Mouse (Mus musculus): ENCODE measurements around the gene Miox.
A peak's percentile ranks its signal among the peaks of the same experiment; 100 is the strongest.

Gene Miox

DNA sequence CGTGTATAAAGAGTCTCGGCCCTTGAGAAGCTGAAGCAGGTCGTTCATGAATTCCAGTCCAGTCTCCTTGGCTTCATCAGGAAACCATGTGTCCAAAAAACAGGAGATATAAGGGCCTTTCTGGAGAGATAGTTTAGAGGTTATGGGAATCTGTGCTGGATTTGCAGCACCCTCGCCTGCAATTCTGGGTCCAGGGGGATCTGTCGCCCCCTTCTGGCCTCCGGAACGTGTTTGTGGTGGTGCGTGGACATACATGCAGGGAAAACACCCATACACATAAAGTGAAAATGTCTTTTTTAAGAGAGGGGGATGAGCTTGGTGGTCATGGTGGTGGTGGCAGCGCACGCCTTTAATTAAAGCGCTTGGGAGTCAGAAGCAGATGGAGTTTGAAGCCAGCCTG lies 18.1 kb upstream of the Miox start:
- no peak for DNase-seq (ENCODE audit: low spot score in 2 of 2)

DNA sequence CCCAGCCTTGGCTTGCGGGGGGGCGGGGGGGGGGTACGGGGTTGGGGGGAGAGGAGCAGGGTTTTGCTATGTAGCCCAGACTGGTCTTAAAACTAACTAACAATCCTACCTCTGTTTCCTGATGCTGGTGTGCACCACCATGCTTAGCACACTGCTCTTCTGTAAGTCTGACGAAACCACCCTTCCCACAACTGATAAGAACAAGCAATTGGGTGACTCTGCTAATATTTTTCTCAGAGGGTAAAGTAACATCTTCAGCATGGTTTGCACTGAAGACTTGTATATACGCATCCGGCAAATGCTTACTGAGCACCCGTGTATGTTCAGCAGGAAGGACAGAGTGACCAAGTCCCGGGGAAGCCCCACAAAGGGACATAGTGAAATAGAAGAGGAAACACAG lies 12.9 kb upstream of the Miox start:
- no peak for DNase-seq (ENCODE audit: low spot score in 2 of 2)

DNA sequence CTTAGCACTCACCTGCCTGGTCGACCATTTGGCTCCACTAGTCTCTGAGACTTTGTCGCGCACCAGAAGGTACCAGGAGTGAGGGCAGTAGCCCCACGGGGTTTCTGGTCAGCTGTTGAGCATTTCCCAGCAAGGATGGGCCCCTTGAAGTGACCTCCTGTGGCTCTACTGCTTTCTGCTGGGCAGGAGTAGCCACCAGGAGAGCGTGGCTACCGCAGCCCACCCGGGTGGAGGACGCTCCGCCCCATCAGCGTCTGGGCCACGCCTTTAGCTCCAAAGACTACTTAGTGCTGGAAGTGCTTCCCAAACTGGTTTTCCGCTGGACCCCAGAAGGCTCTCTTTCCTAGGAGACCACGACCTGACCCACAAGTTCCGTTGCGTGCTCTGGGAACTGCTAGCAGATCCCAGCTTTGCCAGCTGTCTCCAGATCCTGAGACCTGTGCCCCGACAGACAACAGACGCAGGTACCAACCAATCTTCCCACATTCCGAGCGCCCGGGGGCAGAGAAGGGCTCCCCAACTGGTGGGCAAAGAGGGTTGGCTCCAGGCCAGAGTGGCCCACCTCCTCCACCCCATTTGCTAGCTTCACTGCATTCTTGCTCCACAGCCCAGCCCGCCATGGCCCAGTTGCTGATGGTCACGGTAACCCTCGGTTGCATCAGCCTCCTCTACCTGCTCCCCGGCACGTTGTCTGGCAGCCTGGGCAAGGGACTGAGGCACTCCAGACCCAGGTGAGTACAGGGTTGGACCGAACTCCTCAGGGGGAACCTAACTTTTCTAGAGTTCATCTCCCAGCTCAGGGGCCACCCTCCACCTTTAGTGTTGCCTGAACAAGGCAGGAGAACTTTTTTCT lies 11.3 kb upstream of the Miox start, which contains the start of gene Adm2:
Adm2 (plus strand) TSS at position 51 of the 853 bp plus-strand sequence.
- no peak for DNase-seq (ENCODE audit: low spot score in 2 of 2)

DNA sequence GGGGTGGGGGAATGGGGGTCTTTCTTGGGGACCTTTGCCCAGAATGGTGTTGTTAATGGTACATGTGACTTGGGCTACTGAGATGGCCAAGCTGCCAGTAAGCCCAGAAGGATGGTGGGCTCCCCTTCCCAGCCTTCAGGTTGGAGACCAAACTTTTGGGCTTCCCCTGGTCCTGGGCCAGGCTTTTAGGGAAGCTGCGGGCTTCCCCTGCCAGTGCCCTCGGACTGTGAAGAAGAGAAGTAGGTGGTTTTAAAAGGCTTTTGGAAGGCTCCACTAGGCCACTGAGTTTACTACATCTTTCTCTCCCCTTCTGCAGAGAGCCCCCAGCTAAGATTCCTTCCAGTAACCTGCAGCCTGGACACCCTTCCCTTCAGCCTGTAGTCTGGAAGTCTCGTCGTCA lies 10.5 kb upstream of the Miox start:
- DNase-seq (ENCODE audit: low spot score in 2 of 2), result no peak

DNA sequence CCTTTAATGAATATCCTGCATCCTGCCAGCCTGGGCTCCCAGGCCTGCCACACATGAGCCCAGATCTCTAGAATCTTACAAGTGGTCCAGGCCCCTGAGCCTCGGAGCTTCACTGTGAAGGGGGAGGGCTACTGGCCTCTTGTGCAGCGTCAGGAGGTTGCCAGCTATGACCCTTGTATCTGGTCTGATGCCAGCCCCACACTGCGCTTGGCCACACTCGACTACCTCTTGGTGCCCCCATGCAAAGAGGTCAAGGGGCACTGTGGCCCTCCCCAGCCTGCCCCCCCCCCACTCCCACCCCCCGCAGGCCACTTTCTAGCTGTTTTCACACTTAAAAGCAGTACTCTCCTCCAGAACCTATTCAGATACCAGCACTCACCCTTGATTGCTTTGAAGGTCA lies 7.8 kb upstream of the Miox start:
- DNase-seq (ENCODE audit: low spot score in 2 of 2), result no peak

DNA sequence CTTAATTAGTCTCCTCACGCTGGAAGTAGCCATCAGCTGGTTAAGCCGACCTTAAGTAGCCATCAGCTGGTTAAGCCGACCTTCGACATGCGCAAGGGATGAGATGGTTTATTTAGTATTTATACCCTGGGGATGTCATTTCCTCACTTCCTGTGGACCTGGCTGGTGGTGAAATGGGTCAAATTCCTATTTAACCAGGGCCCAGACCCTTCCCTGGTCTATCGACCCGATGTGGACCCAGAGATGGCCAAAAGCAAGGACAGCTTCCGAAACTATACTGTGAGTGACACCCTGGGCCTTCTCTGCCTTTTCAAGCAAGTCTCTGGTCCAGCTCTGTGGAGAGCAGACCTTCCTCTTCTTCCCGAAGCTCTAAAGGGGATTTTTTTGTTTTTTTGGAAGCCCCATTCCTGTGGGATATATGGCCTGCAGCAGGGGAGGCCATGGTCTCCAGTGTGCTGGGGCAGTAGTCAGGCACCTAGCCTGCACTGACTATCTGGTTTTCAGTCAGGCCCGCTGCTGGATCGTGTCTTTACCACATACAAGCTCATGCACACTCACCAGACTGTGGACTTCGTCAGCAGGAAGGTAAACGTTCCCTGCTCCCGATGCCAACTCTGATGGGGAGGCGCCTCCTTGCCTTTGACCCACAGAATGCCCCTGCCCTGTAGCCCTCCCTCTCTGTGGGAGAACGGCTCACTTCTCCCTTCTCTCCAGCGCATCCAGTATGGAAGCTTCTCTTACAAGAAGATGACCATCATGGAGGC lies 758 bp downstream of the Miox start:
- DNase-seq (ENCODE audit: low spot score in 2 of 2), result no peak

DNA sequence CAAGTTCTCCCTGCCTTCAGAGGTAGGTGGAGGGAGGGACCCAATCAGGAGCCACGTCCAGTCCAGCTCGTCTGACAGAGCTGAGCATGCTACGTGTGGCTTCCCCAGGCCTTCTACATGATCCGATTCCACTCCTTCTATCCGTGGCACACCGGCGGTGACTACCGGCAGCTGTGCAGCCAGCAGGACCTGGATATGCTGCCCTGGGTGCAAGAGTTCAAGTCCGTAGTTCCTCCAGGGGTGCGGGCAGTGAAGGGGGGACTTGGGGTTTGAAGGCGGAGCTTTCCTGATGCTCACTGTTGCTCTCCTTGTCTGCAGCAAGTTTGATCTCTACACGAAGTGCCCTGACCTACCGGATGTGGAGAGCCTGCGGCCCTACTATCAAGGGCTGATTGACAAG lies 2.2 kb downstream of the Miox start:
- DNase-seq (ENCODE audit: low spot score in 2 of 2), result no peak

DNA sequence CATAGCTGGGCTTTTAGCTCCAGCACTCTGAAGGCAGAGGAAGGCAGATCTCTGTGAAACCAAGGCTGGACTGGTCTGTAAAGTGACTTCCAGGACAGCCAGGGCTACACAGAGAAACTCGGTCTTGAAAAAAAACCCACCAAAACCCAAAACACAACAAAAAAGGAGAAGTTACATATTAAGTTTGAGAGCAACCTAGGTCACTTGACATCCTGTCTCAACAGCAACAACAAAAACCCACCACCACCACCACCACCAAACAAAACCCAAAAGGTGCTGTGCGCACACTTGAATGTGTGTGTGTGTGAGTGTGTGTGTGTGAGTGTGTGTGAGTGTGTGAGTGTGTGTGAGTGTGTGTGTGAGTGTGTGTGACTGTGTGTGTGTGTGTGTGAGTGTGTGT lies 5.5 kb downstream of the Miox start:
- no peak for DNase-seq (ENCODE audit: low spot score in 2 of 2)

DNA sequence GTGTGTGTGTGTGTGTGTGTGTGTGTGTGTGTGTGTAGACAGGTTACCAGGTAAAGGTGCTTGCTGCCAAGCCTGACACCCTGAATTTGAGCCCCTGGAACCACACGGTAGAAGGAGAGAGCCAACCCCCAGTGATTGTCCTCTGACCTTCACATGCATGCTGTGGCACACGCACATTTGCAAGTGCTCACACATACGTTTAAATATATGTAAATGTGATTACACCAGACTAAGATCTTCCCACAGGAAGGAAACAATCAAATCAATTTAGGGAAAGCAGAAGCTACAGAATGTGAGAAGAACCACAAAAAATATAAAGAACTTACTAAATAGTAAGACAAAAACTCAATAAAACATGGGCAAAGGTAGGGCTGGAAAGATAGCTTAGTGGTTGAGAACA lies 5.9 kb downstream of the Miox start:
- DNase-seq (ENCODE audit: low spot score in 2 of 2), result no peak

DNA sequence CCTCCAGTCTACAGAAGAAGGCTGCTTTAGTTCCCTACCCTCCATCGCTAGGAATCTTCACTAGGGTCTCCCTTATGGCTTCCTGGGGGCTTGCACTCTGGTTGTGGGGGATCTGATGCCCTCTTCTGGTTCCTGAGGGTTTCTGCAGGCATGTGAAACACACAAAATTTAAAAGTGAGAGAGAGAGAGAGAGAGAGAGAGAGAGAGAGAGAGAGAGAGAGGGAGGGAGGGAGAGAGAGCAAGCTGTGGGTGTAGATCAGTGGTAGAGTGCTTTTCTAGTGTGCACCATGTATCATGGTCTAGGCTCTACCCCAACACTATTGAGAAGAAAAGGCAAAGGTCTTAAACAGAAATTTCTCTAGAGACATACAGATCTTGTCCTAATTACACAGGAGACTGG lies 7.5 kb downstream of the Miox start:
- no peak for DNase-seq (ENCODE audit: low spot score in 2 of 2)

DNA sequence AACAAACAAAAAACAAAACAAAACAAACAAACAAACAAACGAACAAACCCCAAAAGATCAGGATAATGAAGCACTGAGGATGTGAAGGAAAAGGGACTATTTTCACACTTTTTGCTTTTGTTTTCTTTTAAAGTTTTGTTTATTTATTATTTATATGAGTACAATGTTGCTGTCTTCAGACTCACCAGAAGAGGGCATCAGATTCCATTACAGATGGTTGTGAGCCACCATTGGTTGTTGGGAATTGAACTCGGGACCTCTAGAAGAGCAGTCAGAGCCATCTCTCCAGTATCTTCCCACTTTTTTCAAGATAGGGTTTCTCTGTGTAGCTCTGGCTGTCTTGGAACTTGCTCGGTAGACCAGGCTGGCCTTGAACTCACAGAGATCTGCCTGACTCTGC lies 9.1 kb downstream of the Miox start:
- DNase-seq (ENCODE audit: low spot score in 2 of 2), result no peak

DNA sequence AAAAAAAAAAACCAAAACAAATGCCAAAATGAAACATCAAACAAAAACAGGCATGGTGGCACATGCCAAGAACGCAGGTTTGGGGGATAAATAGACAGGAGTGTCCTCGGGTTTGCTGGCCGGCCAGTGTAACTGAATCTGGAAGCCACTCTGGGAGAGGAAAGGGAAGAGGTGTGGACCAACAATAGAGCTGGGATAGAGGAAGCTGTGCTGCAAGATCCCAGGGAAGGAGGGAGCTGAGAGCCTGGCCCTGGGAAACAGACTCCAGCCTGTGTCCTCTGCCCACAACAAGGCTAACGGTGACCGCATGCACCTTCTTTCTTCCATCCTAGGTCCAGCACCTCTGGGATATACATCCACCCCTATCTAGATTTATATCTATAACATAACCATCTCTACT lies 16.2 kb downstream of the Miox start:
- no peak for DNase-seq (ENCODE audit: low spot score in 2 of 2)

DNA sequence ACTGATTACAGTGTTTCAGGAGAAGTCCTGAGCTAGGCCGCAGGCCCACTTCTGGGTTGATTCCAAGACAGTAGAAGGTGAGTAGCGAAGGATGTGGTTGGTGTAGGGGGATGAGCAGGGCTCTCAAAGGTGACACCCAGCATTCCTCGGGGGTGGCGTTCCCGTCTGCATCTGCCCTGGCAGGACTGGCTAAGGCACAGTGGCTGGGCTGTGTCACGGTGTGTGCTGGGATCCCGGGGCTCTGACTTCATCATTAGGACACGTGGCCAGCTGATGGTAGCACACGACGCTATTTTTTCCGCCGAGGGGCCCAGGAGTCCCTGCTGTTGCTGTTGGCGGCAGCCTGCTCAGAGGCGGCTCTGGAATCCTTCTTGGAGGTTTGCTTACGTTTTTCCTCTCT lies 17.1 kb downstream of the Miox start:
- DNase-seq (ENCODE audit: low spot score in 2 of 2), result no peak

DNA sequence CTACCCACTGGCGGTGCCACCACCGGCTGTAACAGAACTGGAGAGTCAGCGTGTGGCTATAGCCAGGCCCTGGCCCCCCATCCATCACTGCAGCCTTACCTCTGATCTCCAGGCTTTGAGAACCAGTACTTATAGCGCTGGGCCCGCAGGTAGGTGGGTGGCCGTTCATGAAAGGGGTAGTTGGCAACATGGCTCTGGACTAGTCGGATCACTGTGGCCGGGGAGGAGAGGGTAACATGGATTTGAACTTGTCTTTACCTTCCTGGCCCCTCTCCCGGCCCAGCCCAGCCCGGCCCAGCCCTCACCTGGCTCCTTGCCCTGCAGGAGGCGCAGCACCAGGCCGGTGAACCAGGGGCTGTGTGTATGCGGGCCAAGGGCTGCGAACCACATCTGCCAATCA lies 17.9 kb downstream of the Miox start:
- peak in 1 of 2 experiments; percentile 58 for DNase-seq (ENCODE audit: low spot score in 2 of 2)

DNA sequence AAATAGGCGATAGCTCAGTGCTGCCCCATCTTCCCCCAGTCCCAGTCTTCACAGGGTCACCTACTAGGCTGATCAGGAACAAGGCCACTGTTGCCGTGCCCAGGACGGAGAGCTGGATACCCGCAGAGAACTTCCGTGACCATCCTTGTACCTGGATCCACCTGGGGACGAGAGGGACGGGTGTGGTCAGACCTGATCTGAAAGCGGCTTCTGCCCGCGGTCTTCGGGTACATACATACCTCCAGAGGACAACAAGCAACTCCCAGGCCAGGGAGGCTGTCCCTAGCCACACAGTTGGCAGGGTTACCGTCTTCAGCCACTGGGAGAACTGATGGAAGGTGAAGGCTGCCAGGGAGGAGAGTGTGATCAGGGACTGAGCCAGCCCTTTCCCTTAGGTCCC lies 18.6 kb downstream of the Miox start:
- no peak for DNase-seq (ENCODE audit: low spot score in 2 of 2)

DNA sequence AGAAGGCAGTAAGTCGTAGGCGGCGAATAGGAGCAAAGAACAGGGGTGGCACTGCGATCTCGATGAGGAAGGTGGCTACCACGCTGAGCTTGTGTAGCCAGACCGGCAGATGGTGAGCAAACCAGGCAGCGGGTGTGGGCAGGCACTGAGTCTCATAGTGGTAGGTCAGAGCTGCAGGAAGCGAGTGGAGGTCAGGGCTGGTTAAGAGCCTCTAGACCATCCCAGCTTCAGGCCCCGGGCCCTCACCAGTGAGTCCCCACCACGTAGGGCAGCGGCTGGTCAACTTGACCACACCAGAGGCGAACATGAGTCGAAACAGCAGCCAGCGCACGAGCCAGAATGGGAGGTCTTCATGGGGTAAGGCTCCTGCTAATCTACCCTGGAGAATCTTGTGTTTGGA lies 19.6 kb downstream of the Miox start:
- no peak for DNase-seq (ENCODE audit: low spot score in 2 of 2)

DNA sequence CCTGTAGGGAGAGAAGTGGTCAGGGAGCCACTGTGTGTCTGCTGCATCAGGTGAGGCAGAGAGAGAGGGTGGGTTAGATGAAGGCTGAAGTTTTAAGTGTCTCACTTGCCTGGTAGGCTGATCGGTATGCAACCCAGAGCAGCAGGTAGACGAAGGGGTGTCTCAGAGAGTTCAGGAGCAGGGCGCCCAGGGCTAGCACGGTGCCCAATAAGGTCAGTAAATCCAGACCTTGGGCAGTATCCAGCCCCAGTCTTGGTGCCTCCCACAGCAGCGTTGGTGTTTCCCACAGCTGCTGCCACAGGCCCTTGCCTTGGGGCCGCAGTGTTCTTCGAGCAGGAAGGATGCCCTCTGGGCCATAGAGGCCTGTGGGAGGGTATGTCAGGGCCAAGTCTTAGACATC lies 20.3 kb downstream of the Miox start:
- no peak for DNase-seq (ENCODE audit: low spot score in 2 of 2)

DNA sequence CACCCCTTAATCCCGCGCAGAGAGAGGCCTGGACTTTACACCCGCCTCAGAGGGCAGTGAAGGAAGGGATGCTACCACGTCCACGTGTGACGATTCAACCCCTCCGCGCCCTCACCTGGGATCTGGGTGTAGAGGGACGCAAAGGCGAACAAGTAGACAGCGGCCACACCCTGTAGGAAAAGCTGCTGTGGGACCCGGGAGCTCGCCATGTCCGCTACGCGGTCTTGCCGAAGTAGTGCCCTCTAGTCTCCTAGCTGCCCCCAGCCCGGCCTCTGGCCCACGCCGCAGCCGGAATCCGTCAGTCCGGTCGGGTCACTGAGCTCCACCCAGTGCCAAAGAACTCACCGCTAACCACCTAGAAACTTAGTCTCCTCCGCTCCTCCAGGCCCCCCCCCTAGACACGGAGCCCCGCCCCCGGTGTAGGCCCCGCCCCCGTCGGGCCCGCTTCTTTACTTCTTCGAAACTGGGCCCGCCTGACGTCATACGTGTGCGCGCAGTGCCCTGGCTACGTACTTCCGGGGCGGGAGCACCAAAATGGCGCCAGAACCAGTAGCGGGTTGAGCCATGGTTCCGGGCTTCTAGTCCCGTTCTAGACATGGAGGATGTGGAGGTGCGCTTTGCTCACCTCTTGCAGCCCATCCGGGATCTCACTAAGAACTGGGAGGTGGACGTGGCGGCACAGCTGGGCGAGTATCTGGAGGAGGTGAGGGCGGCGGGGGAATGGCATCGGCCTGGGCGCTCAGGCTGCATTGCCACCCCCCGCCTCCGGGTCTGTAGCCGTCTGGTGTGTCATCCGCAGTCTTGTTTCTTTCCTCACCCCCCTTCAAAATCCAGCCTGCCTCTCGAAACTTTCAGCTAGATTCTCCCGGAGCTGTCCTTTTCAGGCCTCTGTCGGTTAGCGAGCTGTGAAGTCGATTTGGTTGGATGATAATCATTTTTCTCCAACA lies 21.3 kb downstream of the Miox start, which contains the start of the genes Lmf2 and Ncaph2:
Lmf2 (minus strand) TSS at position 419 of the 947 bp plus-strand sequence.
Ncaph2 (plus strand) TSS at position 479 of the 947 bp plus-strand sequence.
- DNase-seq (ENCODE audit: low spot score in 2 of 2), result peak; percentile 91 to 95

DNA sequence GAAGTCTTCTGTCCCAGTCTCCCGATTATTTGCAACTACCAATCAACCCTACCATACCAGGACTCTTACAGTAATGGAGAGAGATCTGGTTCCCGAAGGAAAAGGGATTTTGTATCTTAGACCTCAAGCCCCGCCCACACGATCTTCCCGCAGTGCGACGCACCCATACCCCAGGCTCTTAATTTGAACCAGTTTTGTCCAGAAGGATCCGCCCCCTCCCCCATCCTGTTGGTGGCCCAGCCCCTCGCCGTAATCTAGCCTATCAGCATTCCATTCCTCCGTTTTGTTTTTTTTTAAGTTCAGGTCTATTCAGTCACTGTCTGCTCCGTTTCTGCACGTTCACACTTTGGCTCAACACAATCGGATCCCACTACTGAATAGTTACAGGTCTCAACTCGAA lies 22.2 kb downstream of the Miox start:
- DNase-seq (ENCODE audit: low spot score in 2 of 2), result peak; percentile 79 to 85

DNA sequence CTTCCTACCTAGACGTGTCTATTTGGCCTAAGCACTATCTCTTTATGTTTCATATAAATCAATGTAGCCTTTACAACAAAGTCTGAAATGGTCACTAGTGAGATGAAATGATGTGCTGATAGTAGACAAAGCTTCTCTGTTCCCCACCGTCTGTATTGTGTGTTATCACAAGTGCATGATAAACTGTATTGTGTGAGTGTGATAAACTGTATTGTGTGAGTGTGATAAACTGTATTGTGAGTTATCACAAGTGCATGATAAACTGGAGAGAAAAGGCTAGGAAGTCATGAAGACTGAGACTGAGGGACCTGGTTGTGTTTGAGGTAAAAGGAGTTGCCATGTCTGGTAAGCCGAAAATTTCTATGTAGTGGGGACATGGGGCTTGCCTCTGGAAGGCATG lies 24.6 kb downstream of the Miox start:
- DNase-seq (ENCODE audit: low spot score in 2 of 2), result no peak

DNA sequence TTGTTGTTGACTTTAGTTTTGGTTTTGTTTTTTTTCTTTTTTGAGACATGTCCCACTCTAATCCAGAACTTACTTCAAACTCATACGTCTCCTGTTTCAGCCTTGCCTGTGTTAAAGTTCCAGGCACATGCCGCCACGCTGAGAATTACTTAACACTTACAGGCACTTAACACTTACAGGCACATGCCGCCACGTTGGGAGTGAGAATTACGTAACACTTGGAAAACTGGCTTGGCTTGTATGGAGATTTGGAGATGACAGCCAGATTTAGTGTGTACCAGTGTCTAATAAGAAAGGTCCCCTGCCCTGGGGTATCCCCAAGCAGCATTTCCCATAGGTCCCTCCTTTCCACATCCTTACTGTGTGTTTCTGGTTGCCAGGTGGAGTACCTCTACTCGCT lies 28.9 kb downstream of the Miox start:
- no peak for DNase-seq (ENCODE audit: low spot score in 2 of 2)

DNA sequence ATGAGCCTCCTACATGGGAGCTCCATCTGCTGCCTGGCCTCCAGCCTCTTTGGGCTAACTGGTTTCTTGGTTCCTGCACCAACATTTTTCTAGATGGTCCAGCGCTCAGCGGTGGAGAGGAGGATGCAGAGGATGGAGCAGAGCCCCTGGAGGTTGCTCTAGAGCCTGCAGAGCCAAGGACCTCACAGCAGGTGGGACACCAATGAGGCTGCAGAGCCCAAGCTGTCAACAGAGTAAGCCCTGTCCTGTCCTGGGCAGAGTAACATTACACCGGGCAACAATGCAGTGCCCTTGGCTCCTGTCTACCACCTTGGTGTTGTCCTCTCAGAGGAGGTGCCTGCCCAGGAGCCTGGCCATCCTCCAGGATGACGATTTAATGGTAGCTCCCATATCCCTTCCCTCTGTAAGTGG lies 30.9 kb downstream of the Miox start:
- DNase-seq (ENCODE audit: low spot score in 2 of 2), result no peak
